Comparison of ENCODE assay signal across 24 mouse cellular contexts in the genomic region with DNA sequence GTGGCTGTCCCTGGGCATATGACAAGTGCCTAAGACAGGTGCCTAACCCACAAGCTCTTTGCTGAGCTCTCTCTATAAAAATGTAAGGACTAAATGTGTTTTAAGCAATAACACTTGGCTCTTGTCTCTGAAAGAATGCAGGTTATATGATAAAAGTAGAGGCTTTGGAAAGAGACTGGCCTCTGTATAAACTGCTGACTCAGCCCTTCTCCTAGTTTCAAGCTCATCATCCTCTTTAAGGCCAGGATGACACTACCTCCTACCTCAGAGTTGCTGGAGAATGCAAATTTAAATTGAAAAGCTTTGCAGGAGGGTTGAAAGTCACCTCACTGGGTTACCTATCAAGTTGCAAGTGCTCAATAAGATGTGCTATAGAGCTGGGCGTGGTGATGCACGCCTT.
"Had no signal": no experiment of that assay in that cellular context is flagged by ENCODE, and none has a peak within 500 bp of the region (broad histone marks: within the 10 kb centered on the region; RNA-seq: fewer than 3 reads in every experiment).

No protein-coding gene starts in this region.

- H3K27me3 ChIP-seq: kidney, embryonic 15.5 days; limb, embryonic 12.5 days; limb, embryonic 15.5 days; megakaryocyte, embryonic 14.5 days; midbrain, embryonic 13.5 days; neural tube, embryonic 13.5 days; stomach, embryonic 15.5 days had no signal

- H3K4me3 ChIP-seq: kidney, embryonic 15.5 days; limb, embryonic 12.5 days; limb, embryonic 15.5 days; megakaryocyte, embryonic 14.5 days; midbrain, embryonic 10.5 days; midbrain, embryonic 13.5 days; myocyte; neural tube, embryonic 13.5 days; stomach, embryonic 15.5 days had no signal

- H3K4me2 ChIP-seq: kidney, embryonic 15.5 days; limb, embryonic 12.5 days; limb, embryonic 15.5 days; liver, embryonic 11.5 days; lung, embryonic 14.5 days; midbrain, embryonic 13.5 days; neural tube, embryonic 13.5 days; stomach, embryonic 15.5 days had no signal

- H3K9ac ChIP-seq: kidney, embryonic 15.5 days; limb, embryonic 12.5 days; limb, embryonic 15.5 days; liver, embryonic 14.5 days; liver, postnatal 0 days; lung, embryonic 14.5 days; midbrain, embryonic 13.5 days; neural tube, embryonic 13.5 days; stomach, embryonic 15.5 days had no signal

- ATAC-seq: liver, postnatal 0 days; lung, postnatal 0 days; midbrain, embryonic 13.5 days; midbrain, embryonic 16.5 days had no signal

- DNase-seq: kidney, postnatal 10 days; kidney, postnatal 36 days; layer of hippocampus, postnatal 36 days; left cerebral cortex, postnatal 4 days; liver, postnatal 0 days; lung, embryonic 14.5 days; retina, postnatal 1 day; right cerebral cortex, postnatal 25 days; spleen, adult 18-20 months; thymus, postnatal 25 days had no signal

- H3K4me1 ChIP-seq: limb, embryonic 12.5 days; midbrain, embryonic 10.5 days had no signal

- H3K9me3 ChIP-seq: kidney, embryonic 15.5 days; limb, embryonic 12.5 days; limb, embryonic 15.5 days; megakaryocyte, embryonic 14.5 days; midbrain, embryonic 10.5 days; midbrain, embryonic 13.5 days; neural tube, embryonic 13.5 days; stomach, embryonic 15.5 days had no signal

- H3K27ac ChIP-seq: kidney, embryonic 15.5 days; limb, embryonic 12.5 days; limb, embryonic 15.5 days; liver, embryonic 14.5 days; macrophage; midbrain, embryonic 10.5 days; midbrain, embryonic 13.5 days; neural tube, embryonic 13.5 days; stomach, embryonic 15.5 days had no signal
